Mouse (Mus musculus): ENCODE data around the gene Dync1i1.
"Not testable (repeated sequence)": the region's sequence is repeated elsewhere in the genome, so short reads cannot be mapped to it uniquely, and the experiment has no call there.

The Dync1i1 gene

DNA sequence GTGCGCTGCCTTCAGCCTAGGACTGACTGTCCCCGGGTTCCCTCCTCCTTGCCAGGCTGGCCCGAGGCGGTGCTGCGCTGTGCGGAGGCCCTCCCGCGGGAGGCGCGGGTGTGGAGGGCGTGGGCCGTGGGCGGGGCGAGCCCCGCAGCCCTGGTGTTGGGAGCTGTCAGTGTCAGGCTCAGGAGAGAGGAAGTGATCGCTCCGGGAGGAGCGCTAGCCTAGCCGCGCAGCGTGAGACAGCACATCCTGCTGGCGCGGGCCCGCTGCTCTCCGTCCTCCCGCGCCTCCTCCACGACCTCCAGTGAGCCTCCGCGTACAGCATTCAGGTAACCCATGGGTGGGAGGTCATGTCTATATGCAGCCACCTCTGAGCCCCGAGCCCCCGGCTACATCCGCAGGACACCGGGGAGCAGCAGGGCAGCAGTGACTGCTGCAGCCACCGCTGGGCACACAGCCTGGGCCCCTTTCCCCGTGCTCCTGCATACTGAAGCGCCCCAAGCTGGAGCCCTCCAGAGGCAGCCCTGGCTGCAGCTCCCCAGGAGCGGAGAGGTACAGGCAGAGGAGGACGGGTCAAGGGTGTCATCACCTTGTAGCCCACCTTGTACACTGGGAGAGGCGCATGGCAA lies at the start of gene Dync1i1:
Dync1i1 (plus strand) TSS at position 29 of the 626 bp plus-strand sequence.
- peak; percentile 3 for DNase-seq

DNA sequence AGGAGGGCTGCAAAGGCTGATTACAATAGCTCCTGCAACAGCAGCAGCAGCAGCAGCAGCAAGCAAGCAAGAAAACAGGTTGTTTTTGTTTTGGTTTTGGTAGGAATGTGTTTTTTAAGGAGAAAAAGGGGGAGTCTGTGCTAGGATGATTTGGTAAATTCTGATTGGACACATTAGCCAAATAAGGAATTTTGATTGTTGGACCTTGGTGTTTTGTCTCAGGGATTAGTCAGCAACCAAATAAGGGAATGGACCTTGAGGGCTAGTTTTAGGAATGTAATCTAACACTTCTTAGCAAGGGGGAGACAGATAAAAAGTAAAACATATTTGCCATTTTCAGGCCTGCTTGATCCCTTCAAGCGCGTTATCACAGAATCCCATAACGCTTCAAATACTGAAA lies 45.7 kb upstream of the Dync1i1 start:
- DNase-seq = no peak

DNA sequence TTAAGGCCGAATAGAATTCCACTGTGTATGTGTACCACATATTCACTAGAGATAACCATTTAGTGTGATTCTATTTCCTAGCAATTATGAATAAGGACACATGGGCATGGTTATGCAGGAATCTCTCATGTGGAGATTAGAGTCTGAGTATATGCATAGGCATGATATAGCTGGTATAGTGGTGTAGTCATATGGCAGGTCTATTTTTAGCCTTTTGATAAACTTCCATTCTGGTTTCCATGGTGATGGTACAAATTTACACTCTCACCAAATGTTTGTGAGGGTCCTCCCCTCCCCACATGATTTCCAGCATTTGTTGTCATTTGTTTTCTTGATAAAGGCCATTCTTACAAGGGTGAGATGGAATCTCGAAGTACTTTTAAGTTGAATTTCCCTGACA lies 23.6 kb upstream of the Dync1i1 start:
- DNase-seq = no peak

DNA sequence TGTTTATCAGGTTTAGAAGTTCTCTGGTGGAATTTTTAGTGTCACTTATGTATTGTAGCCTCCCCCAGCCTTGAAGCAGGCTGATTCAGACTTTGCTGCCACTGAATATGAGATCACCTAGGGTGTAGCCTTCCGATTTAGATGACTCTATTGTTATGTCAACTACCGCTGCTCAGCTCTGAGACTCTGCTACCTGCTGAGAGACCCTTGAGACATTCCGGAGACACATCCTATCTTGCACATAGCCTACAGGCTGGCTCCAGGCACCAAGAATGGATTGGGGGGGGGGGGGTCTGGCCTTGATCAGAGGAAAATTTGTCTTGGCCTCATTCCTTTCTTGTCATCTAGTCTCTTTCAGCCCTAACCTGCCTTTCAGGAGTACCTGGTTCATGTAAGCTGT lies 17.5 kb upstream of the Dync1i1 start:
- not testable (repeated sequence) for DNase-seq

DNA sequence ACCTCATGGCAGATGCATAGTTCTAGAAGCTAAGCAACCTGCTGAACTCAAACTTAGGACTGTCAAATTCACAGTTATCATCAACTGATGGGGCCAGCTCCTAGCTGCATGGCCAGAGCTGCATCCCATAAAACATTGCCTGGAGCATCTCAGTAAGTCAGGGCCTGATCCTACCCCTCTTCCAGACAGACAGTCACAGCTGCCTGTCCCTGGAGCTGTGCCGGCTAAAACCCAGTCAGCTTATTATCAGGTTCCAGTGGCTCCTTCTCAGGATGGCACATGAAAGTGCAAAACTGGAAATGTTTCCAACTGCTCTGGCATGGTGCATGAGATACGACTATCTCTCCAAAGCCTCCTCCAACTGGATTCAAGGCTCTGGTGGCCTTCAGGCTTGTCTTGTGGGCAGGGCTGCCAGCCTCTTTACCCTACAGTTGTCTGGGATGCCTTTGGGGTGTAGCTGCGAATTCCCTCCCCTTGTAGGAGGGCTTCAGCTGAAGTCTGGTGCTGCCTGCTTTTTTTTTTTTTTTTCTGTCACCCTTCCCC lies 15.3 kb upstream of the Dync1i1 start:
- no peak for DNase-seq

DNA sequence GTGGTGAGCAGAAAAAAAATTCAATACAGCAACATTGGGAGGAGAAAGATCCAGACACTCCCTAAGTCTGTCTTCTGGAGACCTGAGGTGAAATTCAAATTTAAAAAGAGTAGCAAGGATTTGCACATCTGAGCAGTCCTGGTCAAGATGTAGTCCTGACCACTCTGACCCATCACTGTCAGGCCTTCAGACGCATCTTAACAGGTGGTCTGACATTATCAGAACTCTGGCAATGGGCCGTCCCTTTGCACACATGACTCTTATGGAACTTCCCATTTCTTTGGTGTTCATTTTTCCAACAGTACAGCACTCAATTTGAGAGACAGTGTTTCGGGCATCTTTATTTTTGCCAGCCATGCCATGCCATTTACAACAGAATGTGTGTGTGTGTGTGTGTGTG lies 12.8 kb upstream of the Dync1i1 start:
- DNase-seq = no peak

DNA sequence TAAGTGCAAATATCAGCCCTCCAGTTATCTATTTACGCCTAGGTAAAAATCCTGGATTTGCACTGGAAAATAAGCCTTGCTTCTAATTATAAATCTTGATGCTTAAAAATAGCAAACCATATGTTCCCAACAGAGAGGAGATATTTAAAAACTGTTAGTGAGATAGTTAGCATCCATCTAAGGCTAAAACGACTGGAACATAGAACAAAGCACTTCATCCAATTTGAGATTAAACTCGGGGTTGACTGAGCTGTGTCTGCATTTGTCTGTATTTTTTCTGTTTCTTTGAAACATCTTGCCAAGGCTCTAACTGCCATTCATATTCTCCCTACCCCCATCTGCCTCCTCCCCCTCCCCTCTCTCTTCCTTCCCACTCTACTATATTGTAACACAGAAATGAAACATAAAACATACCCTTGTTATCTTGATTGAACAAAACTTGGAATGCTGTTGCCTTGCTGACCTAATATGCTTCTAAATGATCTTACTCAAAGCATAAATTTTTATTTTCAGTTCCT lies 10.3 kb upstream of the Dync1i1 start:
- no peak for DNase-seq

DNA sequence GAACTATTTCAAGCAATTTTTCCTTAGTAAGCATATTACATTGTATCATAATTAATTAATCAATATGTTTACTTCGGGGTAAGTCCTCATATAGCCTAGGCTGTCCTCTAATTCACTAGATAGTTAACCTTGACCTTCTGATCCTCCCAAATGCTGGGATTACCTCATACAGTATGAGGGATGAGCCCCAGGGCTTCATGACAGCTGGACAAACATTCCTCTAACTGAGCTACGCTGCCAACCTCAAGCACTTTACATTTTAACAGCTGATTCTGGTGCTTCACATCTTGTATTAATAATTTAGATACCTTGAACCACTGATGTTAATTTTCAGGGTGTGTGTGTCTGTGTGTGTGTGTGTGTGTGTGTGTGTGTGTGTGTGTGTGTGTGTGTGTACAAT lies 6.5 kb upstream of the Dync1i1 start:
- DNase-seq = no peak

DNA sequence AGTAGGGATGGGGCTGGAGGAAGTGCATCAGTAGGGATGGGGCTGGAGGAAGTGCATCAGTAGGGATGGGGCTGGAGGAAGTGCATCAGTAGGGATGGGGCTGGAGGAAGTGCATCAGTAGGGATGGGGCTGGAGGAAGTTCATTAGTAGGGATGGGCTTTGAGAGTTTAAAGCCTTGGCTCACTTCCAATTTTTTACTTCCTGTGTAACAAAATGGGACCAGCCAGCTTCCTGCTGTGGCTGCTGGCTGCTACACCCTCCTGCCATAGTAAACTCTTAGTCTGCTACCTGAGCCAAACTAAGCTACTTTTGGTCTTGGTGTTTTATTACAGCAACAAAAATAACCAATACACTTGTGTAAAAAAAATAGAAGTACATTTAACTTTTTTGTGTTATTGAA lies 4.7 kb upstream of the Dync1i1 start:
- not testable (repeated sequence) for DNase-seq

DNA sequence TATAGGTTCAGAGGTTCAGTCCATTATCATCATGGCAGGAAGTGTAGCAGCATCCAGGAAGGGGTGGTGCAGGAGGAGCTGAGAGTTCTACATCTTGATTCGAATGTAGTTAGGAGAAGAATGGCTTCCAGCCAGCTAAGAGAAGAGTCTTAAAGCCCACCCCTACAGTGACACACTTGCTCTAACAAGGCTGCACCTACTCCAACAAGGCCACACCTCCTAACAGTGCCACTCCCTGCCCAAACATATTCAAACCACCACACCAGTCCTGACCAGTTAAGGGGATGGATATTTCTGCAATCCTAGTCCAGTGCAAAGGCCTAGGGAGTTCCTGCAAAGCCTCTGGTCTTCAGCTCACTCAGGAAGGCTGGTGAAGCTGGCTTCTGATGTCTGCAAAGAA lies 1.5 kb upstream of the Dync1i1 start:
- no peak for DNase-seq

DNA sequence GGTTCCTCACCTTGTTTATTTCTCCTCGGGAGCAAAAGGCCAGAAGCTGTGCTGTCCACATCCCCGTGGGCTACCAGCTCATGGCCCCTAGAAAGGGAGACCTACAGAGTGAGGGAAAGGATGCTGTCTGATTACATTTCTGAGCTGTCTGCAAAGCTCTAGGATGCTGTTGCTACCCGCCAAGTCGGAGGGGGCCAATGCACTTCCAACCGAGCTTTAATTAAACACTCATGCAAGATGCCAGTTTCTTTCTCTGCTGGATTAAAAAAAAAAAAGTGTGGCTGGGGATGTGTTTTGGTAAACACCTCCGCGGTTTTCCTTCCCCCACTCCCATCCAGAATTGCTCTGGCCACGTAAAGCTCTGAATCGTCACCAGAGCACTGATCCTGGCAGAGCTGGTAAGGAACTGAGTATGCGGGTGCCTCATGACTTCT lies 815 bp downstream of the Dync1i1 start:
- DNase-seq = no peak

DNA sequence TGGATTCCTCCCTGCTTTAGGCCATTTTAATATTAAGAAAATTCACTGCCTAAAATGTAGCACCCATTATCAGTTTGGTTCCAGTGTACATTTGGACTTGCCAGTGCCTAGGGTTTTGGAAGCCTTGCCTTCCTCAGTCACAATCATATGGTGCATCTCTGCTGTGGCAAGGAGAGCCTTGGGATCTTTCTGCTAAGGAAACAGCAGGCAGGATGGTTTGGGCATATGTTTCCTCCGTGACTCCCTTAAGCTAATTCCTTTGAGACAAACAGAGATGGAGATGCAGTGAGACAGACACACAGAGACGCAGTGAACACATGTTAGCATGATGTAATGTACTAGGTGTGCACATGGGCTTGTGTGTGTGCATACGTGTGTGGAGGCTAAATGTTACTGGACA lies 7.8 kb downstream of the Dync1i1 start:
- no peak for DNase-seq

DNA sequence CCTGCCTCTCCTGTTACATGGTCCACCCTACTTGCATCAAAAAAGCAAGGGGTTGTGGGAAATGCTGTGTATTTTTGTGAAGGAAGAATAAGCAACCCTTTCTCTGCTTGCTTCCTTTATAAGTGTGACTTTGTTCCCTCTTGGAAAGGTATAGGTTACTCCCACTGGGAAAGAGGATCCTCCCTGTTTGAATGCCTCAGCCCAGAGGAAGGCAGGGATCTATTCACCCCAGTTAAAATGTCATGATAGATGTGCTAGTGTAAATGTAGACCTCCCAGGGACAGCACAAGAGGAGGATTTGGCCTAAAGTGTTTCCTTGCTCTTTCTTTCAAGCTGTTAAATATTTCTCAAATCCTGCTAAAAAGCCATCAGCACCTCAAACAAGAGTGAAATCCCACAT lies 9.0 kb downstream of the Dync1i1 start:
- no peak for DNase-seq

DNA sequence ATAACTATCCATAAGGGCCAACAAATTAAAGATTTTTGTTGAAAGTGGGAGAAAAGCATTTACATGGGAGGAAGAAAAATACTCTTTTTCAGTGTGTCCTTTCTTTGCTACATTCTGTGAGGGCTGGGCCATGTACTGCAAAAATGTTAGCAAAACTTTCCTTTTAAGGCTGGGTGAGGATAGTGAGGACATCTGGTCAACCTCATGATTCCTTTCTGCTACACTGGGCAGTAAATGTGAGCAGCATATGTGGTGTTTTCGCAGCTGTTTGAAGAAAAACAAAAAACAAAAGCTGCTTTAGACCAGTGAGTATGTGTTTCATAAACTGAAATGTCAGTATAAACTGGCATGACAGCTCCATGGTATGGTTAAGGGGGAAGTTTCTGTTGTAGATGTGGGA lies 9.4 kb downstream of the Dync1i1 start:
- no peak for DNase-seq

DNA sequence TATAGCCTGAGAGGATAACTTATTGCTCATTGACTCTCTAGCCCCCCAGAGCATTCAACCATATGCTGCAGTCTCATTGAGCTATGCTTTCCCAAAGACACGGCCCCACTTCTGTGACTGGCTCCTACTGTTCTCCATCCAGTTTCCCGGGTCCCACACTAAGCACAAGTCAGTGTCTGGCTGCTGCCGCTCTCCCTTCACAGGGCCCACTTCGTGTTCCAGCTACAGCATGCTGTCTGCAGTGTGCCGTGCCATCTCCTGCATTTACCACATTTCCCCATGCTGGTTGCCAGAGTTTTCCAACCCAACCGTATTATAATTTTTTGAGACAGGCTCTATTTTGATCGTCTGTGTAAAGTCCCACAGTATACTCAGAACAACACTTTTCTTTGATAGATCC lies 14.3 kb downstream of the Dync1i1 start:
- DNase-seq = no peak

DNA sequence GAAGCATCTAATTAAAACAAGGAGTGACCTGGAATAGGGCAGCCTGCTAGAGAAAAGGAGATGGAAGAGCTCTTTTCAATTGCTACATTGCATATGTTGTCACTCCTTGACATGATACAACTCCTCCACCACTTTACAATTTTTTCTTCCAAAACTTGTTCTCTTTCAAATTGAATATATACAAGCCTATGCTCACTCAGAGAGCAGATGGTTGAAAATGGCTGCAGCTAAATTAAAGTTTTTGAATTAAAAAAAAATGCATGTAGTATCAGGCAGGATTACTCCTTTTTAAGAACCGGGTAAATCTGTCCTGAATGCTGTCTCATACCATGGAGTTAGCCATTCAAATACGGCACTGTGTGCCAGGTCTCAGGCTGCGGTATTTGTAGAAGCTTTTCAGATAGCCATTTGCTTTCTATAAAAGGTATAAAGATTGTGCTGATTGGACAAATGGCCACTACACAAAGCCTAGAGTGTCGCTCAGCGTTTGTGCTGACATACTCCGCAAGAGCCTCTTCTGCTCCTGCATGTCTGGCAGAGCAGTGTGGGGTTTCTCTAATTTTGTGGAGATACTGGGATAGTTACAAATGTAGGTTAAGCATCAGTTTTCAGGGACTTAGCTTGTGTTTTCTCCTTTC lies 16.1 kb downstream of the Dync1i1 start:
- no peak for DNase-seq

DNA sequence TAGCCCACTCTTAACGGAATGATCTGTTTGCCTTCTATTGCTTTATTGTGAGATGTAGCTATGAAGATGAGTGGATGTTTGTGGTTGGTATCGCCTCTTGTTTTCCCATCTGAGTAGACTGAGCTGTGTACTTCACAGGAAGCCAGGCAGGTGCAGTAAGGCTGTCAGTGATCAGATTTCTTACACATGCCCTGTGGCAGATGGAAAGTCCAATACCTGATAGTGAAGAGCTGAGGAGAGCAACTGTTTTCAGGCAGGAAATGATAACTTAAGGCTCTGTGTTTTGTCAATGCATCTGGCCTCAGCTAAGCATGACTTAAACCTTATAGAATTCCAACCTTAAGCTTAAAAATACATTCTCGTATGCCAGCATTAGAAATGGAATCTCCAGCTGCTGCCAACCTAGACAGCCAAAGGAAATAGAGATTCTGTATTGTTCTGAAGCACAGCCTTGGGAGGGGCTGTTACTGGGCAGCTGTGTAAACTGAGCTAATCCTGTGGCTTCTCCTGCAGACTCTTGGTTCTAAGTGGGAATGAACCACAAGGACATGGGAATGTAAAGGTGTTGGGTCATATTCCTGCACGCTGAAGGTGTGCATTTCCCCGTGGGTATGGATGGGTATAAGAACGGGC lies 24.8 kb downstream of the Dync1i1 start:
- no peak for DNase-seq

DNA sequence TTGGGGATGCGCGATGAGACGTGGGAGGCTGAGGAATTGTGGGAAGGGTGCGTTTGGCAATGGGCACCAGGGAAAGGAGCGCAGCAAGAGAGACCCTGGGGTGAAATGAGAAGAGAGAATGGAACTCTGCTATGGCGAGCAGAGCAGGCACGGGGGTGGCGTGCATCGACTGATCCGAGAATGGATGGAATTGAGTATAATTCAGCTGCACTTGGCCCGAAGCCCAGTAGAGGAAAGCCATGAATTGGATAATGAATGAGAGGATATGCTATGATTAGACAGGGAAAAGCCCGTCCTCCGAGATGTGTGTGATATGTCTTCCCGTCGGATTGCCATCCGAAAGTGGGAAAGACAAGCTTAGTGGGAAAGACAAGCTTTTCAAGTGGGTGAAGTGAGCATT lies 26.7 kb downstream of the Dync1i1 start:
- DNase-seq = no peak

DNA sequence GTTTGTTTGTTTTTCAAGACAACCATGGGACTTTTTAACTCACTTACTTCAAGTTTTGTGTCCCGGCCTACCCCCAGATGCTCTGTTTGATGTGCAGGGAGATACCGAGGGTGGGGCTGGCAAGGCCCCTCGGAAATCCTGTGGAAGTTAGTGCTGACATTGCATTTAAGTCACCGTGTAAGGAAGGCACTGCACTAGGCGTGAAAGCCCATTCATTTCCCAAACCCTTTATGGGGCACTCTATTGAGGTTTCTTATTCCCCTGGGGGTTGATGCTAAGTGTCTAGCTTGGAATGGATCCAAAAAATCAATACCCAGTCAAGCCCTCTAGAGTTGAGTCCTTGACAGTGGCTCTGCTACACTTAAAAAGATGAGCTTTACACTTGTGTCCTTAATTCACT lies 27.2 kb downstream of the Dync1i1 start:
- no peak for DNase-seq

DNA sequence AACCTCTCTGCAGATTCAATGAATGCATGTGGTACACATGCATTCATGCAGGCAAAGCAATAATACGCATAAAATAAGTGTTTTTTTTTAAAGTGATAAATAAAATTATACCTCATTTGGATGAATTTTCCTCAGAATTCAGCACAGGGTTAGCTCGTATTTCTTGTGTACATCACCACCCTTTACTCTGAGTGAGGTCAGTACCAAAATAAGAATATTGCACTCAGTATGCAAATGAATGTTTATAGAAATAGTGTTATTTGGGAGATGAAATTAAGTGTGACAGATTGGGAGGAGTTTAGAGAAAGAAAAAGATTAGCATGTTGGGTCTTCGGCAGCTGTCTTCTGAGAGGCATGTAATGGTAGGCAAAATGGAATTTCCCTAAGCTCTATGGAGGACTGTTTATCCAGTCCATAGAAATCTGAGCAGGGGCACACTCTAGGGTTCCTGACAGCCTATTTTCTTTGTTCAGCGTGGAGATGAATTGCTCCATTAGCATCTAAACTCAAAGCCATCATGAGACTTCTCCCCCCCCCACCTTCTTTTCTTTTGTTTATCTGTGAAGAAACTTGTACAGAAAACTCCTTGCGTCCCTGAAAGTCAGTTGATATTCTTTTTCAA lies 31.2 kb downstream of the Dync1i1 start:
- no peak for DNase-seq

DNA sequence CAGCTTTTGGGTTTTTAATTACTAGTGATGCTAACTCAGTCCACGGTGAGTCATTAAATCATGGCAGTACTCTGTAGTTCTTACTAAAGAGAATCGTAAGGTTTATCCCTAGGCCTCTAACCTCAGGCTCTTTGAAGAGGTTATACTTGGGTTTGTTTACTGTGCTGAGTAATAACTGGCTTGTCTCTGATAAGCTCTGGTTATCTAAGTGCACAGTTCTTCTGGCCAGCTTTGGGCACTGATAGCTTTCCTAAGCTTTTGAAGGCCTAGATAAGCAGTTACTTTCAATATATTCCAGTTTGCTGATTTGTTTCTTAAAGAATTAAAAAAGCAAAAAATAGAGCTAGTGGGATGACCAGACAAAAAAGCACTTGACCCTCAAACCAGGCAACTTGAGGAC lies 37.5 kb downstream of the Dync1i1 start:
- DNase-seq = no peak

DNA sequence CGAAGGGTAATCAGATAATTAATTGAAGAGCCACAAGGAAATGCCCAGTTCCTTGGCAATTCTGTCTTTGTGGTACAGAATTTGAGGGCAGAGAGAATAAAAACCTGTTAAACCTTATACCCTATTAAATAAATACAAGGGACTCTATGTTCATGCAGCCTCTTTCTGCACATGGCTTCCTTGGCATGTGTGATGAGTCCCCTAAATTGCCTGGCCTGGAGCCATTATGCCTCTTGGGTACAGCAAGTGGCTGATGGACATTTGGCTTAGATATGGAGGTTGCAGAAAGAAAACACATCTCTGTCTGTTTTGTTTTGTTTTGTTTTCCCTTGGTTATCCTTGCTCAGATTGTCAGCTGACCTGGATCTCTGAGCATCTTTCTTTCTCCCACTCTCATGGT lies 43.1 kb downstream of the Dync1i1 start:
- DNase-seq = no peak

DNA sequence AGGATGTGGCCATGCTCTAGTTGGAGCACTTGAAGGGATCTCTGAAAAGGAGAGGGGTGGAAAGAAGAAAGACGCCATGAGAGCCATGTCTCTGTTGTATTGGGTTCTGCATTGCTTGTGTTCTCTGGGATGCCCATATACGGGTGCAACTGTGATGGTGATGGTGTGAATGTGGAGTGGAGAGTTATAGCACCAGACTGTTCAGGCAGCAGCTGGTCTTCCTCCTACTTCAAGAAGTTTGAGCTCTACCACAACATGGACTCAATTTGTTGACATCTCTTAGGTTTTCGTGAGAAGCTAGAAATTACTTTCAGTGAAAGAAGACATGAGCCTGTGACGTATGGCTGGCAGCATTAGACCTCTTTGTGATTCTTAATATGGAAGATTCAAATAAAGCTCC lies 44.8 kb downstream of the Dync1i1 start:
- no peak for DNase-seq

DNA sequence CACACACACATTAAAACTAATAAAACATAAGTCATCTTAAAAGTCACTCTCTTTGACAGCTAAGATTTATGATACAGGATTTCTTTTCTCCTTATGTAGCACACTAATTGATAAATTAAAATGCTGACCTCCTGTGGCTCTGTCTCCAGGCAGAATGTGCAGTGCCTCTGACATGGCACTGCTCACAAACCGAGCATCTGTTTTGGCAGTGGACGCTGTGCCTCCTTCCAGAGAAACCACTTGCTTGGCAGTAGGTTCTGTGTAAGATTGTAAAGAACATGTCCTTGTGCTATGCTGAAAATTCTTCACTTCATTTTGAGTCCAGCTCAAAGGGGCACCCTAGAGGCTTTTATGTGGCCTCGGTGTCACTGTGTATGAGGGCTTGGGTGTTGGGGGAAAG lies 50.0 kb downstream of the Dync1i1 start:
- DNase-seq = no peak

Data from lung, adult 18-20 months (tissue).